In the genomic region with DNA sequence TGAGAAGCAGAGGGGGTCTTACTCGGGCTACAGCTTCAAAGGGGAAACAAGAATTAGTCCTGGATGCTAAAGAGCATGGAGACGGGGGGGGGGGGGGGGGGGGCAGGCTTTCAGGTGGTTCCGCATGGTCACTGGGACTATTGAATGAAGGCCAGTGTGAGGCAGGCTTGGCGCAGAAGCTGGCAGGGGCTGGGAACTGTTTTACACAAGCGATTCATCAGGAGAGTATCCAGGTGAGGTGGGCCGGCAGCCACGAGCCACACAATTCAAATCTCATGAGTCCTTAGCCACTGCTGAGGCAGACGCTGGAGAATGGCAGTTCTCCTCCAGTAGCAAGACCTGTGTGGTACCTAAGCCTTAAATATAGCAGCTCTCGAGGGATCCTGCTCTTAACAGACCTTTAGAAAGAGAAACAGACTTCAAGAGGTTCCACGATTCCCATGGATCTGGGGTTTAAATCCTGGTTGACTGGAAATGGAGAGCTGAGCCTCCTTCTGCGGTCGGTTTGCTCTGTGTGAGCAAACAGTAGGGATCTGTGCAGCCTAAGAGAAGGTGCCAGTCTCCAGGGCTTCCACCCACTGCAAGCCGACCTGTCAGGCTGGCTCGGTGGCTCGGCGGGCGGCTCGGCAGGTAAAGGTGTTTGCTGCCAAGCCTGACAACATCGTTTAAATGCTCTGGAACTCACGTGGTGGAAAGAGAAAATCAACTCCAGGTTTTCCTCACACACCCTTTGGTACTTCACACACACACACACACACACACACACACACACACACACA, we compare ENCODE assay signal across 10 mouse cellular contexts. TPM values are rescaled to one million over a fixed set of nuclear protein-coding genes. Genes with fewer than 3 reads are reported as not detected.
DNase-seq lines count a peak whose midpoint lies in the region.
"Had no signal": no experiment of that assay in that cellular context is flagged by ENCODE, and none has a peak within 500 bp of the region (broad histone marks: within the 10 kb centered on the region; RNA-seq: fewer than 3 reads in every experiment).

No protein-coding gene starts in this region.

- intact Hi-C loops in left cerebral cortex, postnatal 4 days (cut with DNase I), result no loop called here

- peak; percentile 19 to 28 for DNase-seq in cerebellum, adult 18-20 months
- DNase-seq in cerebellum, adult 9-10 months, result no peak
- peak; percentile 42 for DNase-seq in left cerebral cortex, postnatal 4 days
- DNase-seq in left cerebral cortex, adult 11 months (ENCODE audit: low spot score), result no peak
- DNase-seq in cerebellum, postnatal 14 days, result peak; percentile 65 to 66
- peak; percentile 25 for DNase-seq in lung, postnatal 36 days
- DNase-seq in embryo, embryonic 11 days, result no peak
- DNase-seq: heart, postnatal 14 days; kidney, adult 11 months; liver, embryonic 13.5 days had no signal

RNA-seq across cellular contexts. Expression of gene Zfp710, which starts 19.6 kb away (rescaled TPM):
- 10 to 100 TPM; 19.3 to 23.7 TPM for total RNA-seq in left cerebral cortex, postnatal 4 days (2021)

Comparison
In these comparisons a context has a peak if more than half of its experiments do, and no peak if none do; other contexts are left out.
1. DNase-seq: peak in cerebellum, adult 18-20 months (2 of 2), left cerebral cortex, postnatal 4 days (single experiment), cerebellum, postnatal 14 days (2 of 2) and lung, postnatal 36 days (single experiment); none in cerebellum, adult 9-10 months (single experiment), left cerebral cortex, adult 11 months (single experiment) and embryo, embryonic 11 days (single experiment).